Mouse (Mus musculus): ENCODE measurements around the gene Slc44a5.

Slc44a5 gene

DNA sequence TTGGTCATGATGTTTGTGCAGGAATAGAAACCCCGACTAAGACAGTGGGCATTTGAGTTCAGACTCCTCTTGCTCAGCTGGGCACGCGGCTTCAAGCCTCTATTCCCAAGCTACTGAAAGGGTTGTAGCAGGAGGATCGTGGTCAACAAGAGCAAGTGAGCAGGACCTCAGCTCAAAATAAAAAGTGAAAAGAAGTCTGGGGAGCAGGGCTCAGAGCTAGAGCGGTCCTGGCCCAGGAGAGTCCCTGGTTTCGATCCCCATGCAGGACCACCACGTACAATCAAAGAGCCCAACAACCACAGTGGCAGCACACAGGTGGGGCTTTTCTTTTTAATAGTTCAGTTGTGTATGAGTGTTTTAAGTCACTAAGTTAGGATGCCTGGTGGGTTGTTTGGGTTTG lies 201.5 kb downstream of the Slc44a5 start:
- no peak for DNase-seq

DNA sequence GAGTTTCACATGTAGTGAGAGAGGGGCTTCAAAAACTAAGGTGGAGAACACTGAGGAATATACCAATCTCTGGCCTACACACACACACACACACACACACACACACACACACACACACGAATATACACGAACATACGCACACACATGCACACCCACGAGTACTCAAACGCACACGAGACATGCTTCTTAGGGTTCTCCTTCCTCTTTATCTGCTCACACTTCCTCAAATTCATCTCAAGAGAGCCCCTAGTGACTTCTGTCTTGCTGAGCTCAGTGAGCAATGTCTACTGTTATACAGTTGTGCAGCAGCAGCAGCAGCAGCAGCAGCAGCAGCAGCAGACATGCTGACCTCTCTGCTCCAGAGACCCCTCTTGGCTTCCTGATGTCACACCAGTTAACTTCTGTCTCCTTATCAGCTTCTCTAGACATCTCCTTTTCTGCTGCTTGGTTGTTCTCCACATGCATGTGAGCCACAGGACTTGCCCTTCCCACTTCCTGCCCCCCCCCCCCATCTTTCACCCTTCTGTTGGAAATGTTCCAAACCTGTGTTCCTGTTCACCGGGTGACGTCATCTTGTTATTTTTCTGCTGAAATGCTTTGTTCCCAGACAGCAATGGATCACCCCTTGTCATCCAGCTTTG lies 204.5 kb downstream of the Slc44a5 start:
- DNase-seq = no peak

DNA sequence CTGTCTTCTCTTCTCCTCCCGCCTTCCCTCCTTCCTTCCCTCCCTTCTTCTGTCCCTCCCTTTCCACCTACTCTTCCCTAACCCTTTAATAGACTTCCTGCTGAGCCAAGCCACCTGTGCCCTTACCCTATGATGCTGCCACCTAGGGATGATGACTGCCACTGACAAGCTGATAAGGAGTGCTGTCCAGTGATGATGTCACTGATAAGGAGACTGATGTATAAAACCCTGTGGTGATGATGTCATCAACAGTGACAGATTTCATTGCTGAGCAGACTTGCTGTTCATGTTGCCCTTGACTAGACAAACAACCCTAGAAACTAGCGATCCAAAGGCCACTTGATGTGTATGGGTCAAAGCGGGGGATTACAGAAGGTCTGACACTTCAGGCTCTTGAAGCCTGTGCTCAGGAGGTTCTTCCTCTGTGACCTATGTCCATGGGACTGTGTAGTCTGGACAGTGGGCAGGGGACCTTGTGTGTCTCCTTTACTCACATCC lies 206.2 kb downstream of the Slc44a5 start:
- DNase-seq = no peak

DNA sequence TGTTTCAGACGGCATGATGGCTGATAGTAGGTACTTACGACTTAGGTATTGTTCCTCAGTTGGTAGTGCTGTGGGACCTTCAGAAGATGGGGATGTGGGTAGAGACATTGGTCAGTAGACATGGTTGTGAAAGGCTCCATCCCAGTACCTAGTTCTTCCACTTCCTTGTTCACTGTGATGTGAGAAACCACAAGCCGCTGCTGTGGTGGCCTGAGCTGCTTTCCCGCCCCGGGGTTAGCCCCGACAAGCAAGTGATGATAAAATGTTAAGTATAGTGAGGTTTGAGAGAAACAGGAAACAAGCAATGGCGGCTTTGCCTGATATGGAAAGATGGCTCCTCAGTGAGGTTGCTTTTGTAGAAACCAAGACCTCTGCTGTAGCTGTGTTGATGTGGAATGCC lies 209.8 kb downstream of the Slc44a5 start:
- peak in 1 of 2 experiments; percentile 25 for DNase-seq

DNA sequence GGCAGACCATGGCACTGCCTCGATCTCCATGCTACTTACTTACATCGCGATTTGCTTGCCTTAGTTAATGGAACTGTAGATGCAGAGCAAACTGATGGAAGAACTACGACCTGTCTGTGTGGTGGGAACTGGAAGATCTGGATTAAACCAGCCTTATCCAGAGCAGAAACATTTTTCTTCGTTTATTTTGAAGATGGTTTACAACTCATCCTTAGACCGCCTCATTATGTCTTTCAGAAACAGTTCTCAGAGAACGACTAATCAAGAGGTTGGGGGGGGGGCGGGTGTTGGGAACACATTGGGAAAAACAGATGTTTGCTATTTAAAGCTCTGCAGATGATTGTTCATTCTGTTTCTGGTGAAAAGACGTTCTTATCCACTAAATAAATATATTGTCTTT lies 210.7 kb downstream of the Slc44a5 start:
- no peak for DNase-seq

DNA sequence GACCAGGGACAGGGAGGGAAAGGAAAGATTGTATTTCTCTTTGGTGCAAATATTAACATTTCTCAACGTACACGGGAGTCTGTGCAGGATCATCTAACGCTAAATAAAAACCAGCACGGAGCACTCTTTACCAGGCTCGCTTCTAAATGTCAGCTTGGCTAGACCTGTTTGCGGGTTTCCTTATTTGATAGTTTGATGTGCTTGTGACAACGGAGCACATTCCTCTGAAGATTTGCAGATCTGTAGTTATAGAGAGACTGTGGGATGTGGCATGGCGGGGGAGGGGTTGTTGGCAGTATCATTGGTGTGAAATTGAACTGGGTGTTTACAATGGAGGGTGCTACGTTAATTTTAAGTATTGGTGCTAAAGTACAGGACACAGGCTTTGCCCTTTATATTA lies 215.4 kb downstream of the Slc44a5 start:
- DNase-seq = no peak

DNA sequence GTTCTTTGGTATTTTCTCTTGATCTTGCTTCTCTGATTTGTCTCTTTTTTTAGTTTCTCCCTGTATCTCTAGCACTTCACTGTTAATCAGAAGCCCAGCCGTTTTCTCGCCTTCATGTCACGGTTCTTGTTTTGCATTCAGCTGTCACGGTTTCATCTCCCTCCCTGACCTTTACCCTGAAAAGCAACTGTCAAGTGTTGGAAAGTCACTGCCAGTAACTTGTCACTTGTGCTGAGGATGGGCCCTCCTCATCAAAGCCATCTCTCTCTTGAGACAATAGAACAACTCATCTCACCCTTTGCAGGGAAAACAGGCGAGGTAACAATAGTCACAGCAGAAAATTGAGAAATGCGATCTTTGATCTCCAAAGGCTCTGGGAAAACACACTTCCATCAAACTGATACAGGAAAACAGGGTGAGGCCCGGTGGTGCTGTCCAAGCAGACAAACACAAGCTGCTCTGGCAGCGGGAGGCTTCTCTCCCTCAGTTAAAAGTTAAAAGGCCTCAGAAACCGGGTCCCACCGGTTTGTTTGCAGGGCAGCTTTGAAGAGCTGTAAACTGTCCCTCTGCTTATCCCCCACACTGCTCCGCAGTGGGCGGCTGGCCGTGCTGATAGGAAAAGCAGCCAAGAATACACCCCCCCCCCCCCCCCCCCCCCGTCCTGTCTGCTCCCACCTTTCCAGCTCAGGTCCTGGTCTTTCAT lies 219.2 kb downstream of the Slc44a5 start:
- no peak for DNase-seq

DNA sequence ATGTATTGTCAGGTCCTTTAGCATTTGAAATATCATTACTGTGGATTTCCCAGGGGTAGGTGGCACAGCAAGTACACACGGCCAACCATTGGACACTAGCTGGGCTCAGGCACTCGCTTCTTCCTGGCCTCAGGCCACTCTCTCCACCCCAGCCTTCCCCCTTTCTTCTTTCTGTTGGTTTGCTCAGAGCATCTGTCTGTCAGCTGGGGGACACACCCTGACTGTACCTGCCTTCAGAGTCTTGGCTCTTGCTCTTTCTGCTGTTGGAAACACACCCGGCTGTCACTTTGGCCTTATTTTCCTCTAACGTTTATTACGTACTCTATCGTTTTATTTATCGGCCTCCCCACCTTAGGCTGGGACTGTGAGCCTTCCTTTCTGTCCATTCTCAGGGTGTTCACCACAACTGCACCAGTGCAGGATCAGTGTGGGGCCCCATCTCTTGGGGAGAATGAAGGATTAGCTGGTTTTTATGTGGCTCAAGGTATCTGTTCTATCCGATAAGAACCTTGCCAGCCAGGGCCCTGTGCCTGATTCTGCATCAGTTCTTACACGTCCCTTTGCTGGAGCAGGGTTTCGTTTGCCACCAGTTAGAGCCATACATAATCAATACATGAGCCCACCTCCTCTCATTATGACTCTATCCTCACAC lies 220.1 kb downstream of the Slc44a5 start:
- DNase-seq = no peak

DNA sequence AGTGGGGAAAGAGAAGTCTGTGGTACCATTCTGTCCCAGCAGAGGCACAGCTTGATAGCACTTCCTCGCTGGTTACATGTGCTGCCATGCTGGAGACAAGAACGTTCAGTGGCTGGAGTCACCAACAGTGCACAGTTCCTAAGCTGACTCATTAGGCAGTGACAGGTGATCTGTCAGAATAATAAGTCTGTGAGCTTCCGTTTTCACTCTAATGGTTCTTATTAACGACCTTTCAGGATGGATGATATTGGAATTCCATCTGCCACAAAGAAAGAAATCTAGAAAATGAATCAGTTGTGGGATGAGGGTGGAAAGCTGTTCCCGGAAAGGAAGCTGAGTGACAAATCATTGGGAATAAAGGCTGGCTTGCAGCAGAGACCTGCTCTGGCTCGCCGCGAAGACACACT lies 227.2 kb downstream of the Slc44a5 start:
- no peak for DNase-seq

DNA sequence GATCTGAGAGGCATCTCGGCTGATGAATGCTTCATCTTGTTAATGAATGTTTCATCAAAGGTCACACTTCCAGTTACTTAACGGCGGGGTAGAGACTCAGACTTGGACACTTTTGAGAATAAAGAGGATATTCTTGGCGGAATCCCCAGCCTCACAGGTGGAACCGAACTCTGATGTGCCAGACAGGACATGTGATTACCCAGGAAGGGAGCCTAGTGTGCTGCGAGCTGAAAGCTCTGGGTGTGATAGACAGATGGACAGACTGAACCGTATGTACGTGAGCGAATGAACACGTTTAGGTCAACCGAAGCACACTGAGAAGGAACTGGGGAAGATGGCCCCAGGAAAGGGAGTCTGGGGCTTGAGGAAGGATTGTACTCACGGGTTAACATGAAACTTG lies 228.6 kb downstream of the Slc44a5 start:
- DNase-seq = no peak

DNA sequence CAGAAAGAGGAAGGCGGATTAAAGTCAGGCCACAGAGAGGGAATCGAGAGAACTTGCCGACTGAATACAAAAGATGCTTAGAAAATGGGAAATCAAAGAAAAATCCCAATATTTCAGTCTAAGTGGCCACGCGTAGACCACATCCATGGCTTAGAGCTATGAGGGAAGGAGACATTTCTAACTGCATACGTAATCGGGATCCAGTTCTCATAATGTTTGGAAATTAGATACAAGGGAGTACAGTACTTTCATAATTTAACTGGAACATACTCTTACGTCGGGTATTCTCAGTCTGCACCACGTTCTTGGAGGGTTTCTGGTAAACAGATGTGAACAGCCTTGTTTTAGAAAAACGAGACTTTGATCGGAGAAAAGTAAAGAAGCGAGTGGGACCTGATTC lies 229.1 kb downstream of the Slc44a5 start:
- no peak for DNase-seq

DNA sequence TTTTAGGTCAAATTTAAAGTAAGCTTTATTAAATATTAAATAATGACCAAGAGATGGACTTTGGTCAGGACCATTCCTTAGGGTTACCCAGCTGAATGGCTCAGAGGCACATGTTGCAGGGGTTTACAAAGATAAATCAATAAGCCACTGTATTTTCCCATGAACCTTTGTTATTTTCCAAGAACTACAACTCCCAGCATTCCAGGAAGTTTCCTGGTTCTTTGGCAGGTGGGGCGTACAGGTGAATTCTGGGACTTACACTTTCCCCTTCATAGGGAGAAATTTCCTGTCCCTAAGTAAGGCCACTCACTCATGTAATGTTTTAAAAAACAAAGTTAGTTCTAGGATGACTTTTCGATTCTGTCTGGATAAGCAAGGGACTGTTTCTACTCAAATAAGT lies 235.2 kb downstream of the Slc44a5 start:
- no peak for DNase-seq

DNA sequence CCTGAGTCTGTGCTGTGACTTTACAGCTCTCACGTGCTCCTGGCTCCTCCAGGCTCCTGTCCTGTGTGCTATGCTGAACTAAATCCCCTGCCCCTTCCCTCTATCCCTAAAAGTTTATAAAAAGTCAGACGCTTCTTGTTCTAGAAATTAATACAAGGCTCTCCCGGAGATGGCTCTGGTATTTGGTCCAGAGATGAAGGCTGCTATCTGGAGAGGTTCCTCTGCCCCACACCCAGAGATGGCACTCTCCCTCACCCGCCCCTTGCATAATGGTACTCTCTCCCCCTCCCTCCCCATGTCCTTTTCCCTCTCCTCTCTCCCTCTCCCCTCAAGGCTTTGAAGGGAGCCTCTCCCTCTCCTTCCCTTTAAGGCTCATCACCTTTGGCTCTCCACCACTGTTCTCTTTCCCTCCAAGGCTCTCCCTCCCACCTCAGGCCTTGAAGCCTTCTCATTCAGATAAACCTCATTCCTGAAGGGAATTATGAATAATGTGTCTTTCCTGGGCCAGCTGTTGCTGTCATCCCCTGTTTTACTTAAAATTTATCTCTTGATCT lies 236.0 kb downstream of the Slc44a5 start:
- DNase-seq = no peak

DNA sequence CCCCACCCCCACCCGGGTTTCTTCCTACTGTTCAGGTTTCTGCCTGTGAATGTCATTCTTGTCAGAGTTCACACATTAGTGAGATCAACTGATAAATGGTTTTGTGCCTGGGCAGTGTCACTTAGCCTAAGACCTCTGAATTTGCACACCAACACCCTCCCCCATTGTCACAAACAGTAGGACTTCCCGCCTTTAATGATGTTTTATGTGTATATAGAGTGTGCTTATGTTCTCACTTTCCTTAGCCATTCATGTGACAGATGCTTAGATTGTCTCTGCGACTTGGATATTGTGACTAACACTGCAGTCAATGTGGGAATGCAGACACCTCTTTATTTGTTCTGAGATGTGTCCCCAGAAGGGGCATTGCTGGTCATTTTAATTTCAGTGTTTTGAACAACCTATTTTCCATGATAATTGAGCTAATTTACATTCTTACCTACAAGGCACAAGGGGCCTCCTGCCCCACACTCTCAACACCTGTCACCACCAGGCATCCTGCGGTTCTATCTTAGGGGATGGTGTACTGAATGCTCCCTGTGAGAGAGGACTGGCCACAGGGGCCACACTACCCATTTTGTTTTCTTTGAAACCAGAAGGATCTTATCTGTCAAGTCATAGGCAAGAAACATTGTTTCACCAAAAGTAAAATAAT lies 236.7 kb downstream of the Slc44a5 start:
- DNase-seq = no peak

DNA sequence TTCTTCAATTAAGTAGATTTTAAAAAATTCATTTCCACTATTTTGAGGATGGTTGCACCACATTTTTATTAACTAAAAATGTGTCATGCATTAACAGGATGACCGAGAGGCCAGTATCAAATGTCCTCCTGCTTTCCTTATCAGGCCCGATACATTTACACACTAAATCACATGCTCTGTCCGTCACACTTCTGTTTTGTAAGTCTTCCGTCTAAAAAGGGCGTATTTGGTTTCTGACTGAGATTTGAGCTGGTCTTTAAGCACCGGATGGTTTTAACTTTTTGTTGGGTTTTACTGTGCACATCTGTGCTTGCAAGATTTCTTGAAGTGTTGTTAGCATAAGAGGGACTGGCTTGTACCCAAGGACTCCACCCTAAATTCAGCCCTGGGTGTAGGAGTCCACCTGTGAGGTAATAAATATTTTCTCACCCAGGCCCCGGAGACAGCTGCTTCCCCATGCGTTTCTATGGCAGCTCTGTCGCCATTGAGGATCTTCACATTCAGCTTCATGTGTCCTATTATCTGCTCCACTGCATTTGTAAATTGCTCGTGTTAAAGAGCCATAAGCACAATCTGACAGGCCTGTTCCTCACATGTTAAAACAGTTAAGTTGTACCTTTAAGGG lies 237.3 kb downstream of the Slc44a5 start:
- DNase-seq = no peak

DNA sequence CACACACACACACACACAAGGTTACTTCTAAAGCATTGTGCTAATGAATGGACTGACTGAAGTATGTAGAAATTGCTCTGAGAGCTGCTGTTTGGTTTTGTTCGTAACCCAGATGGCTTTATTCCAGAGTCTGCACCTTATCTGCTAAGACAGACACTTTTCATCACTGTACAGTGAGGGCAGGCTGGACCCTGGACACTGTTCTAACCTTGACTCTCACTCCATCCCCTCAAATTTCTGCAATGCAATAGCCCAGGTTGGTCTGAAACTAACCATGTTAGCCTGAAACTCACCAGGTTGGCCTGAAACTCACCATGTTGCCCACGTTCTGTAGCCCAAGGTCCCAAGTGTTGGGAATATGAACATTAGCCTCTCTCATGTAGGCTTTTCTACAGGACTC lies 239.3 kb downstream of the Slc44a5 start:
- DNase-seq = no peak

DNA sequence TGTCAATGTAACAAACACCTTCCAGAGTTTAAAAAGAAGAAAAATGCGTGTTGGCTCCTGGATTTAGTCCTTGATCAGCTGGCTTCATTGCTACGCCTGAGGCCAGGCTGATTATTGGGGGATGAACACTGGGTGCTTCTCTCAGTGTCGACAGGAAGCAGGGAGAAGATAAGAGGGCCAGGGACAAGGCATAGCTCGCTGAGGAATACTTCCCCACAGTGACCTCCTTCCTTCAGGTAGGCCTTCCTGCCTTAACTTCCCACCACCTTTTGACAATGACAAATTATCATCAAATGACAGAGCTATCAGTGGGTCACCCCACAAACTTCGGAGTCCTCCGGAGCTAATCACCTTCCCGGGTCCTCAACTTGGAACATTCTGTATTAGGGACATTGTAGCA lies 242.1 kb downstream of the Slc44a5 start:
- DNase-seq = no peak

DNA sequence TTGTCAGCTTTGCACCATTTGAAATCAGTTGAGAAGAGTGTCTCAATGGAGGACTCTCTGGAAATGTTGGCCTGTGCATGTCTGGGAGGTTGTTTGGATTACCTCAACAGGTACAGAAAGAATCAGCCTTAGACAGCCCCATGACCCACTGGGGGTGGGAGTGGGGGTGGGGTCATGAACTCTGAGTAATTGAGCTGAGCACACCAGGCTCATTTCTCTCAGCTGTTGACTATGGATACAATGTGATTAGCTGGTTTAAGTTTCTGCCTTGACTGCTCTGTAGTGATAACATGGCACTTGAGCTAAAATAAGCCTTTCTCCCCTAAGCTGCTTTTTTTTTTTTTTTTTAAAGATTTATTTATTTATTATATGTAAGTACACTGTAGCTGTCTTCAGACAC lies 242.5 kb downstream of the Slc44a5 start:
- no peak for DNase-seq

DNA sequence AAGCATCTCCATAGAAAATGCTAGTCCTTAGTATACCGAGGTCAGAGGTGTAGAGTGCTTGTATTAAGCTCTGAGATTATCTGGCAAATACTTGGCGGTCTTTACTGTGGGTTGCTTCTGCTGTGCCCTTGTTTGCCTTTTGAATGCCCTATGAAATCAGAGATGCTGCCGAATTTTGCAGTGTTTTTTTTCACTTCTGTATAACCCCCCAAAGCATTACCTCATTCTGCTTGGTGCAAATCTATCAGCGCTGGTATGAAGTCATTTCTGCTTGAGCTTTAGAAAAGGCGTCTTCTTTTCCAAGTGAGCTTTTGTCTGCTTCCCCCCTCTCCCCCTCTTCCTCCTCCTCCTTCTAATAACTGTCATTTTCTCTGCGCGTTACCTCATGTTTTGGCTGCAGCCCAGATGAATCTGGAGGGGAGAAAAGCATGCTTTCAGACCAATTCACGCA lies 248.9 kb downstream of the Slc44a5 start:
- peak in 1 of 2 experiments; percentile 5 for DNase-seq

DNA sequence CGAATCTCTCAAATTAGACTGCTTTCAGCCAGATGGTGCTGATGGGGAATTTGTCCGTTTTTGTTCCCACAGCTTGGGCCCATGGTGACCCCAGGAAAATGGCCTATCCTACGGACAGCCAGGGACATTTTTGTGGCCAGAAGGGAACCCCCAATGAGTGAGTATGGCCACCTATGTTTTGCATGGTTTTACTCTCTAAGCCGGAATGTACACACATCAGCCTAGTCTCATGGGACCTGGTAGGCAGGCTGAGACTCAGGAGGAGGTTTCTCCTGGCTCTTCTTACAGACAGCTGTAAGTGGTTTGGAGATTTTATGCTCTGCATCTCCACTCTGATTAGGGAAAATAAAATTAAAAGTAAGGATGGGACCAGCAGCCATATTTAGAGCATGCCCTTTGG lies 249.5 kb downstream of the Slc44a5 start:
- no peak for DNase-seq

DNA sequence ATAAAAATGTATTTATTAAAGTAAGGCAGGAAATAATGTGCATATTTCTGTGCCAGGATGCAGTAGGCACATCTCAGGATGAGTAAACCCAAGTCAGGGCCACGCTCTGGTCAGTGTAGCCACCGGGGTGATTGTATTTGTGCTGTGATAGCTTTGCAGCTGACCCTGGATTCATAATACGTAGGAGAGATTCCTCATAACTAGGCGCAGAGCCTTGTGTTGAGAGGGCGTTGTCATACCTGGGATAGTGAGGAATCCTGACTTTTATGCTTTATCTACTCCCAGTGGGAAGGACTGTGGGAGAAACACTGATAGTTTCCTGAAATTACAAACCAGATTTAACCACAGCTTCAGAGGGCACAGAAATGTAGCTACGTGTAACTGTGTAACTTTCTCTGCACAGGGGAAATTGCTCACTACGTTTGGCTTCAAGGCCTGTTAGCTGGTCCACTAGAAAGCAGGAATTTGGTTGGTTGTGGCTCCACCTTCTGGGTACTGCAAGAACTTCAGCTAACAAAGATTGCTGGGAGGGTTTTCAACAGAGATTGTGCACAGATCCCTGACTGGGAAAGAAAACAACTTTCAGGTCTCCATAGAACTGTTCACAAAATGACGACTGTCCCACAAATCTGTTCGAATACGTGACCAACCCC lies 253.0 kb downstream of the Slc44a5 start:
- DNase-seq = peak in 1 of 2 experiments; percentile 69

DNA sequence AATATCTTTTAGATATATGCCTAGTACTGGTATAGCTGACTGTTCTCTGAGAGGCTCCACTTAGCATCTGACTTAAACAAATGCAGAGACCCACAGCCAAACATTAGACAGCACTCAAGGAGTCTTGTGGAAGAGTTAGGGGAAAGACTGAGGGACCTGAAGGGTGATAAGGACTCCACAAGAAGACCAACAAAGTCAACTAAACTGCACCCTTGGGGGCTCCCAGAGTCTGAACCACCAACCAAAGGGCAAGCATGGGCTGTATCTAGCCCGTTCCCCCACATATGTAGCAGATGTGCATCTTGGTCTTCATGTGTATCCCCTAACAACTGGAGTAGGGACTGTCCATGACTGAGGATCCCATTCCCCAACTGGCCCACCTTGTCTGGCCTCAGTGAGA lies 271.7 kb downstream of the Slc44a5 start:
- DNase-seq = no peak
